Mouse (Mus musculus) heart, postnatal 0 days (tissue): ENCODE results near the gene Rnf24. TPM values are rescaled to one million over a fixed set of nuclear protein-coding genes. Genes with fewer than 3 reads are reported as not detected.
A peak's percentile ranks its signal among the peaks of the same experiment; 100 is the strongest.

Source experiments
- ATAC-seq: fragments of 200-750 bp; cut with Nextera tagmentation; 2 replicates; pipeline ENCODE4 v1.8.0; 2017; ENCODE audit warnings: low read depth, moderate number of reproducible peaks, moderate library complexity; ENCODE audit not compliant: insufficient read depth
- DNase-seq: peaks from one replicate; pipeline ENCODE4 v3.0.0-alpha.2; 2016; ENCODE audit warnings: low spot score
- H3K27ac ChIP-seq: fragments of 300-500 bp; sonication (generic); 2 replicates; pipeline ENCODE4 v1.5.1; 2014; ENCODE audit warnings: low read depth, mild to moderate bottlenecking
- H3K27me3 ChIP-seq: fragments of 300-500 bp; sonication (generic); 2 replicates; pipeline ENCODE4 v1.6.1; 2014; ENCODE audit warnings: low read length, mixed read lengths; ENCODE audit not compliant: control insufficient read depth, insufficient read depth
- H3K36me3 ChIP-seq: fragments of 300-500 bp; sonication (generic); replicated peaks from 2 replicates; pipeline ENCODE4 v1.6.1; 2014; ENCODE audit warnings: low read length, mixed read lengths; ENCODE audit not compliant: control insufficient read depth, insufficient read depth
- H3K4me1 ChIP-seq: fragments of 300-500 bp; sonication (generic); 2 replicates; pipeline ENCODE4 v1.6.1; 2014; ENCODE audit warnings: antibody characterized with exemption; ENCODE audit not compliant: control insufficient read depth, insufficient read depth
- H3K4me2 ChIP-seq: fragments of 300-500 bp; sonication (generic); 2 replicates; pipeline ENCODE4 v1.6.1; 2014; ENCODE audit warnings: low read depth, mild to moderate bottlenecking, low read length, moderate library complexity
- H3K4me3 ChIP-seq: fragments of 300-500 bp; sonication (generic); 2 replicates; pipeline ENCODE4 v1.5.1; 2014; ENCODE audit warnings: low read depth, low read length
- H3K9ac ChIP-seq: fragments of 300-500 bp; sonication (generic); replicated peaks from 2 replicates; pipeline ENCODE4 v1.6.1; 2014; ENCODE audit warnings: low read depth, low read length, mixed read lengths
- H3K9me3 ChIP-seq: fragments of 300-500 bp; sonication (generic); replicated peaks from 2 replicates; pipeline ENCODE4 v1.6.1; 2016; ENCODE audit warnings: low read length; ENCODE audit not compliant: control insufficient read depth
- CTCF ChIP-seq: IDR thresholded peaks from 2 replicates; pipeline ENCODE4 v1.5.1; 2016; ENCODE audit warnings: antibody characterized with exemption, control low read depth, low read depth
- EP300 ChIP-seq: IDR thresholded peaks from 2 replicates; pipeline ENCODE4 v1.6.1; 2016; ENCODE audit warnings: antibody characterized with exemption, low read depth
- WGBS: fragments of 180-500 bp; shearing (Covaris S2); extraction: QIAGEN DNeasy Blood & Tissue Kit; methylation state at CpG from one replicate; pipeline ENCODE4 v1.1.7; 2014; 5-methylcytosine and 5-hydroxymethylcytosine counted together
- polyA plus RNA-seq: library from polyadenylated mRNA; unstranded; fragments of >200 nt; fragmentation: Nextera tagmentation; extraction: Ambion mirVana; gene quantifications from 2 replicates; pipeline ENCODE4 v1.2.1, GENCODE M21; 2015
- total RNA-seq: library from RNA; depleted of rRNA; stranded (reverse); fragments of >200 nt; gene quantifications from 2 replicates; pipeline ENCODE4 v1.2.3, GENCODE M21; 2014; ENCODE audit warnings: low replicate concordance

Gene Rnf24
- total and polyA plus RNA-seq, 2 experiments from 2014 or later: 1.4 to 7.7 TPM

GRCm38 (mm10) chr2:131281596-131281995 lies 71.1 kb downstream of the Rnf24 start:
- H3K9me3 ChIP-seq: no peaks in the 10 kb centered on the region
- DNase-seq (no peak), ATAC-seq (no peak)
- H3K9ac ChIP-seq: no peak overlapping the region
- H3K27ac ChIP-seq: no peak overlapping the region
- H3K27me3 ChIP-seq: no peaks in the 10 kb centered on the region
- no peak for TF ChIP-seq CTCF
- no peak for TF ChIP-seq EP300
- H3K36me3 ChIP-seq: peaks cover 80% of the 10 kb centered on the region
- no peaks in the 10 kb centered on the region for H3K4me1 ChIP-seq
- H3K4me3 ChIP-seq: no peak overlapping the region
- 87% methylated on average over 1 of the region's 1 CpGs for WGBS
- H3K4me2 ChIP-seq: no peak overlapping the region

DNA sequence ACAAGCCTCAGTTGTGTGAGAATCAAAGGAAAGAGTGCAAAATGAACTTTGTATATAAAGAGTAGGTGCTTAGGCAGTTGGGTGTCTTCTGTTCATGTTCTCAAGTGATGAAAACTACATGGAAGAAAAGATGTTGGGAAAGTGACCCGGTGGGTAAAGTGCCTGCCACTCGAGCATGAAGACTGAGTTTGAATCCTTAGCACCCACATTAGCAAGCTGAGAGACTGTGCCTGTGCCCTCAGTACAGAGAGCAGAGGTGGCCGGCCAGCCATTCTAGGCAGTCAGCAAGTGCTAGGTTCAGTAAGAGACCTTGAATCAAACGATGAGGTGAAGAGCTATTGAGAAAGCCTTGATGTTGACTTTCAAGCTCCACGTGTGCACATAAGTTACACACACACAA lies 76.0 kb downstream of the Rnf24 start:
- peaks cover 72% of the 10 kb centered on the region for H3K36me3 ChIP-seq
- H3K9ac ChIP-seq: no peak overlapping the region
- DNase-seq (no peak), ATAC-seq (no peak)
- H3K4me3 ChIP-seq: no peak overlapping the region
- TF ChIP-seq EP300 (no peak), CTCF (no peak)
- no peaks in the 10 kb centered on the region for H3K27me3 ChIP-seq
- no peaks in the 10 kb centered on the region for H3K4me1 ChIP-seq
- H3K4me2 ChIP-seq: no peak overlapping the region
- WGBS: 86% methylated on average over 5 of the region's 5 CpGs
- no peaks in the 10 kb centered on the region for H3K9me3 ChIP-seq
- H3K27ac ChIP-seq: no peak overlapping the region

- no peaks in the 10 kb centered on the region for H3K4me1 ChIP-seq
- no peak for TF ChIP-seq EP300
- no peak for TF ChIP-seq CTCF
- no peak for ATAC-seq
- H3K4me2 ChIP-seq: no peak overlapping the region
- no peak overlapping the region for H3K9ac ChIP-seq
- 91% methylated on average over 3 of the region's 3 CpGs for WGBS
- no peaks in the 10 kb centered on the region for H3K27me3 ChIP-seq
- peaks cover 60% of the 10 kb centered on the region for H3K36me3 ChIP-seq
- DNase-seq: no peak
- no peaks in the 10 kb centered on the region for H3K9me3 ChIP-seq
- no peak overlapping the region for H3K4me3 ChIP-seq
- H3K27ac ChIP-seq: no peak overlapping the region
Observed at GRCm38 (mm10) chr2:131275493-131275892, 77.2 kb downstream of the Rnf24 start.

DNA sequence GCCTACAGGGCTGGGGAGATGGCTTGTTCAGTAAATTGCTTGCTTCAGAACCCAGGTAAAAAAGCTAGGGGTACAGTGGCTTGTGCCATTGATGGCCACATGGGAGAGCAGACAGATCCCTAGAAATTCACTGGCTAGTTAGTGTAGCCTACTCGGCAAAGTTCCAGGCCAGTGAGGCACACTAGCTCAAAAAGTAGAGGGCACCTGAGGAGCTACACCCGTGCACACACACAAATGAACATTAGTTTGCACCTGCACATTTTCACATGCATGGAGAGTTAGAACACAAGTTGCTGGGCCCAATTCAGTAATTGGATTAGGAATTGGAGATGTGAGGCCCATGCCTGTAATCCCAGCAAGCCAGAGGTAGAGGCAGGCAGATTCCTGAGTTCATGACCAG lies 87.6 kb downstream of the Rnf24 start:
- Histone ChIP-seq H3K27me3 (no peaks in the 10 kb centered on the region), H3K9me3 (no peaks in the 10 kb centered on the region), H3K27ac (no peak overlapping the region), H3K4me1 (peaks cover 26% of the 10 kb centered on the region), H3K4me3 (no peak overlapping the region), H3K4me2 (no peak overlapping the region), H3K36me3 (no peaks in the 10 kb centered on the region), H3K9ac (no peak overlapping the region)
- 81% methylated on average over 2 of the region's 2 CpGs for WGBS
- ATAC-seq: no peak
- no peak for DNase-seq
- TF ChIP-seq CTCF (no peak), EP300 (no peak)

DNA sequence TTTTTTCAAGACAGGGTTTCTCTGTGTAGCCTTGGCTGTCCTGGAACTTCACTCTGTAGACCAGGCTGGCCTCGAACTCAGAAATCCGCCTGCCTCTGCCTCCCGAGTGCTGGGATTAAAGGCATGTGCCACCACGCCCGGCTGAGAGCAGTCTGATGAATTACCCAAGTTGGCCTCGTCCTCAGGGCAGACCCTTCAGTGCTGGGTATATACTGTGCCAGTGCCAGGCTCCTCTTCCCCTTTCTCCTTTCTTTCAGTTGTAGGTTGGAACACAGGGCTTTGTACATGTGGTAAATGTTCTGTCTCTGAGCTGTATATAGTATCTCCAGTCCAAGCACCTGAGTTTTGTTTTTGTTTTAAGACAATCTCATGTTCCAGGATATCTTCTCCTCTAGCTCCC lies 88.7 kb downstream of the Rnf24 start:
- Histone ChIP-seq H3K9me3 (no peaks in the 10 kb centered on the region), H3K4me3 (no peak overlapping the region), H3K36me3 (no peaks in the 10 kb centered on the region), H3K9ac (no peak overlapping the region; the same call in 1 of the 2 replicates), H3K4me2 (peak overlapping the region; percentile 86), H3K27ac (no peak overlapping the region), H3K27me3 (no peaks in the 10 kb centered on the region), H3K4me1 (peaks cover 26% of the 10 kb centered on the region)
- WGBS: 69% methylated on average over 6 of the region's 6 CpGs
- no peak for TF ChIP-seq CTCF
- TF ChIP-seq EP300: no peak
- DNase-seq (no peak), ATAC-seq (no peak)
